Mouse (Mus musculus) forebrain, embryonic 12.5 days (tissue): ENCODE measurements at regions not wholly inside any gene's neighbourhood (a gene's known extent, or its start where the extent isn't known, plus 50 kb on each side); places are given as distances from the start of the nearest gene placed in this dataset.

Experiments used
- ATAC-seq: fragments of 200-750 bp; cut with Nextera tagmentation; 2 replicates; pipeline ENCODE4 v1.8.0; 2017; ENCODE audit warnings: moderate TSS enrichment; ENCODE audit not compliant: low FRiP score
- H3K27ac ChIP-seq: fragments of 300-500 bp; sonication (generic); 2 replicates; pipeline ENCODE4 v1.5.1; 2016; ENCODE audit warnings: mild to moderate bottlenecking
- H3K27me3 ChIP-seq: fragments of 300-500 bp; sonication (generic); 2 replicates; pipeline ENCODE4 v1.6.1; 2016; ENCODE audit warnings: mild to moderate bottlenecking
- H3K36me3 ChIP-seq: fragments of 300-500 bp; sonication (generic); replicated peaks from 2 replicates; pipeline ENCODE4 v1.6.1; 2016; ENCODE audit warnings: mild to moderate bottlenecking
- H3K4me1 ChIP-seq: fragments of 300-500 bp; sonication (generic); 2 replicates; pipeline ENCODE4 v1.6.1; 2016
- H3K4me2 ChIP-seq: fragments of 300-500 bp; sonication (generic); 2 replicates; pipeline ENCODE4 v1.6.1; 2016; ENCODE audit warnings: mild to moderate bottlenecking, moderate library complexity
- H3K4me3 ChIP-seq: fragments of 300-500 bp; sonication (generic); replicated peaks from 2 replicates; pipeline ENCODE4 v1.5.1; 2016; ENCODE audit warnings: mild to moderate bottlenecking
- H3K9ac ChIP-seq: fragments of 300-500 bp; sonication (generic); 2 replicates; pipeline ENCODE4 v1.6.1; 2016; ENCODE audit warnings: mild to moderate bottlenecking
- H3K9me3 ChIP-seq: fragments of 300-500 bp; sonication (generic); 2 replicates; pipeline ENCODE4 v1.6.1; 2016
- WGBS: fragments of 180-500 bp; shearing (Covaris S2); methylation state at CpG from one replicate; pipeline ENCODE4 v1.1.7; 2016; 5-methylcytosine and 5-hydroxymethylcytosine counted together

DNA sequence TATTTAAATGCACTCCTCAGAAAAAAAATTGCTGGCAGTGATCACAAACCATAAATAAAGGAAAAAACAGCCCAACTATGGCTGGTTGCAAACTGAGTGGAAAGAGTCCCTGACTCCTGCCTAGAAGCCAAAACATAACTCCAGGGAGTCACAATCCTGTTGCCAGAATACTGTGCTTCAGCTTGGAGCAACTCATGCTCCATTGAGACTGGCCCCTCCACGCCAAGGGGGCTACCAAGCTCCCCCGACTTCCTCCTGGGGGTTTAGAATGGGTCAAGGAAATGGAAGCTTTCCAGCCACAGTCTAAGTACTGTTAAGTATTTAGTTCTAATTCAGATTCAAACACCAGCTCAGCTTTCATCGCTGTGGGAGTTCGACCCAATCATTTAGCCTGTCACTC, 374.8 kb downstream of the Mllt3 start:
- Histone ChIP-seq H3K36me3 (no peaks in the 10 kb centered on the region), H3K4me1 (peaks cover 16% of the 10 kb centered on the region), H3K27ac (no peak overlapping the region), H3K9ac (no peak overlapping the region), H3K27me3 (no peaks in the 10 kb centered on the region), H3K9me3 (no peaks in the 10 kb centered on the region), H3K4me2 (no peak overlapping the region), H3K4me3 (no peak overlapping the region)
- 33% methylated on average over 4 of the region's 4 CpGs for WGBS
- no peak for ATAC-seq

DNA sequence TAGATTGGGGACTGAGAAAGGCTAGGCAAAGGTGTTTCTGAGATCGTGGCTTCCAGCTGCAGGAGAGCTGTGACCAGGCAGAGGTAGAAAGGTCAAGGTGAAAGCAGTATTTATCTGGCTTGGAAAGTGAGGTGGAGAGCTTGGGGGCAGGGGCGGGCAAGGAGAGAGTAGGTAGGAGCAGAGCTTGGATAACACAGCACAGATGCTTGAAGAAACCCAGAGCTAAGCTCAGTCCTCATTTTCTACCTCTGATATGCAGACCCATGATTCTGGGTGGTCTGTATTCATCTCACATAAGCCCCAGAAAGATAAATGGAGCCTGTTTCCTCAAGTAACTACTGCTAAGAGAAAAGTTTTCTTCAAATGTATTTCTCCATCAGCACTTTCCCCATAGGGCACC, 375.3 kb downstream of the Mllt3 start:
- no peak overlapping the region for H3K27ac ChIP-seq
- ATAC-seq = no peak
- H3K9ac ChIP-seq = no peak overlapping the region
- no peaks in the 10 kb centered on the region for H3K9me3 ChIP-seq
- no peaks in the 10 kb centered on the region for H3K36me3 ChIP-seq
- H3K4me3 ChIP-seq = no peak overlapping the region
- H3K27me3 ChIP-seq = no peaks in the 10 kb centered on the region
- H3K4me1 ChIP-seq = peaks cover 16% of the 10 kb centered on the region
- 54% methylated on average over 2 of the region's 2 CpGs for WGBS
- no peak overlapping the region for H3K4me2 ChIP-seq

DNA sequence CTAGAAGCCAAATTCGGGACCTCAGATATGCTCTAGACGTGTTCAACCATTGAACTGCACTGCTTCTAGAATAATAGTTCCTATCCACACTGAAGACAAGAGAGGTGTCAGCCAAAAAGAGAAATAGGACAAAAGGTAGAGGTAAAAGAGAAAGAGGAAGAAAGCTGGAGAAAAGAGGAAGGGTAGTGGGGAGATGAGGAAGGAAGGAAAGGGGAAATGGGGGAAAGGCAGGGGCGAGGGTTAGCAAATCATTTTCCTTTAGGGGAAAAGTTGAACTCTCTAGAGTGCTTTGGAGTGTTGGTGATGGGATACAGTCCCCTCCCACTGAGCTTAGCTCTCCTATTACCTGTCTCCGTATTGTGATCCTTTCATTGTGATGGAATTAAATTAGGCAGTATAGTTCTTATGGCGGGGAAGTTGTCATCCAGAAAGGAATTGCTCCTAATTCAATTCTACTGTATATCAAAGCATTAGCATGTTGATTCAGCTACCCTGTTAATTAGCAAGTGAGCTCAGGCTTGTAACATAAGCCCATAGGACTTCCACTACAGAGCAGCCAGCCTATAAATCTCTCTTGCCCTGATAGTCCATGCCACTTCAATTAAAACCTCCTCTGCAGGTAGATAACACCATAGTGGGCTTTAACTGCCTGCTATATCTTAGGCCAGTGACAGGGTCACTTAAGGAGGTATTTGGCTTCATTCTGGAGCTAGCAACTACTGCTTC, 379.6 kb downstream of the Mllt3 start:
- no peak overlapping the region for H3K27ac ChIP-seq
- H3K4me3 ChIP-seq = no peak overlapping the region
- H3K36me3 ChIP-seq = no peaks in the 10 kb centered on the region
- WGBS = 50% methylated on average over 5 of the region's 5 CpGs
- H3K4me2 ChIP-seq = no peak overlapping the region
- no peak for ATAC-seq
- H3K4me1 ChIP-seq = peaks cover 42% of the 10 kb centered on the region
- H3K9ac ChIP-seq = no peak overlapping the region
- H3K27me3 ChIP-seq = no peaks in the 10 kb centered on the region
- no peaks in the 10 kb centered on the region for H3K9me3 ChIP-seq

DNA sequence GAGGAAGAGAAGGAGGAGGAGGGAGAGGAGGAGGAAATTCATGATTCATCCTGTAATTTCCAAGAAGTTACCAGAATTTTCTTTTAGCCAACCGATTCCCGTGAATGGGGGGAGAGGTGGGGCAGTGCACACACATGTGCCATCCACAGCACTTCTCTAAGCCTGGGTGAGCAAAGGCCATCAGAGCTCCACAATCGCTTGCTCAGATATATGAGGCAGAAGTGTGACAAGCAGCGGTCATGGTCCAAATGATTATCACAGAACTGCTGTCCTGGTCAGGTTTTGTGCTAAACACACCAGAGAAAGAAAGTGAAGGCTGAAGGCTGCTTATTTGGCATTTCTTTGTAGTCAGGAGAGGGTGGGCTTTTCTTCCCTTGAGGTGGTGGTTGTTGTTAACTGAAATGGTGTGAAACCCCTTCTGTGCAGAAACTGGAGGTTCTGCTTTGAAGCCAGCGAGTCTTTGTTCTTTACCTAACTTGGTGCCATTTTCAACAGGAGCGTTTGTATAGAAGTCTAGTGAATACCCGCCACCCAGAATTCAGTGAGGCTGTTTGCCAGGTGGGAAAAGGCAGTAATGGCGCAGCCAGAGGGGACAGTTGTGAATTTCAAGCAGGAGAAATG, 380.7 kb downstream of the Mllt3 start:
- Histone ChIP-seq H3K9ac (no peak overlapping the region), H3K9me3 (no peaks in the 10 kb centered on the region), H3K36me3 (no peaks in the 10 kb centered on the region), H3K4me3 (no peak overlapping the region), H3K27me3 (no peaks in the 10 kb centered on the region), H3K27ac (peak overlapping the region; percentile 26; the same call in 1 of the 2 replicates), H3K4me1 (peaks cover 41% of the 10 kb centered on the region), H3K4me2 (no peak overlapping the region)
- 59% methylated on average over 8 of the region's 8 CpGs for WGBS
- no peak for ATAC-seq

- Histone ChIP-seq H3K9me3 (no peaks in the 10 kb centered on the region), H3K36me3 (no peaks in the 10 kb centered on the region), H3K4me1 (peaks cover 45% of the 10 kb centered on the region), H3K4me3 (no peak overlapping the region), H3K9ac (no peak overlapping the region), H3K4me2 (no peak overlapping the region), H3K27ac (peak overlapping the region; percentile 70), H3K27me3 (peaks cover 5% of the 10 kb centered on the region; the same call in 1 of the 2 replicates)
- WGBS = 25% methylated on average over 3 of the region's 3 CpGs
- no peak for ATAC-seq
Measured at GRCm38 (mm10) chr4:87651275-87651674, 381.9 kb downstream of the Mllt3 start.

DNA sequence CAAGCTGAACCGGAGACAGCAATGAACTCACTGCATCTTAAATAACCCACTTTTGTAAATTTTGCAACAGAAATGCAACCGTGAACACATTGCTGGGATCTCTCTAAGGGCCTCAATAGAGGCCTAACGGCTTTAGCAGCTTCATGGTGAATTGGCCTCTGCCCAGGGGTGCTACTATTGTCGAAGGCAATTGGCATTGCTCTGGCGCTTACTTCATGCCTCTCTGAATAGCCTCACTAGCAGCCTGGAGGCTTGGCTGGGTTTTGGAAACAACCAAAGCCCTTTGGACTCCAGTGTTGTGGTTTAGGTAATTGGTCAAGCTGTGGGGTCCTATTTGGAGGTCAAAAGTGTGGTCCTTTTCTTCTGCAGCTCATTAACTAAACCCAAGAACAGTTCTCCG, 382.3 kb downstream of the Mllt3 start:
- no peak for ATAC-seq

DNA sequence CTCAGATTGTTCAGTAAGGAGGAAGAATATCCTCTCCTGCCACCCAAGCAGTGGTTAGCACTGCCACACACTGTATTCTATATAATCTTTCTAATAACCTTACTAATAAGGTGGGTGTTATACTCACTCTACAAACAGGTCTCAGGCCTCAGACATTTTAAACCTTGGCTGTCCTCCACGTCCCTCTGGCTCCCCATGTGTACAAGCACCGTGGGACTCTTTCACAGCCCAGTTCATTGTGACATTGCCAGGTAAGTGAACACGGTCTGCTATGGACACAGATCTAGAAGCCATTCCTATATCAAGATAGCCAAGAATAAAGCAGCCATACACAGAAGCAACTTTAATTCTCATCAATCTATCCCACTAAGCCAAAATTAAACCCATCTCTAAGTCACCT, 382.8 kb downstream of the Mllt3 start:
- Histone ChIP-seq H3K9me3 (no peaks in the 10 kb centered on the region), H3K36me3 (no peaks in the 10 kb centered on the region), H3K4me1 (peaks cover 45% of the 10 kb centered on the region), H3K9ac (no peak overlapping the region), H3K27me3 (peaks cover 5% of the 10 kb centered on the region; the same call in 1 of the 2 replicates), H3K4me2 (no peak overlapping the region), H3K27ac (peak overlapping the region; percentile 70), H3K4me3 (no peak overlapping the region)
- WGBS = 22% methylated on average over 3 of the region's 3 CpGs
- no peak for ATAC-seq

More for the DNA sequence above, 382.3 kb downstream of the Mllt3 start:
- Histone ChIP-seq H3K27ac (peak overlapping the region; percentile 70), H3K9ac (no peak overlapping the region), H3K4me3 (no peak overlapping the region), H3K4me2 (no peak overlapping the region), H3K9me3 (no peaks in the 10 kb centered on the region), H3K4me1 (peaks cover 45% of the 10 kb centered on the region), H3K36me3 (no peaks in the 10 kb centered on the region), H3K27me3 (peaks cover 5% of the 10 kb centered on the region; the same call in 1 of the 2 replicates)
- WGBS = 9% methylated on average over 6 of the region's 6 CpGs

- ATAC-seq = peak; percentile 33
- Histone ChIP-seq H3K4me3 (no peak overlapping the region), H3K9ac (no peak overlapping the region; the same call in 1 of the 2 replicates), H3K9me3 (peaks cover 3% of the 10 kb centered on the region; the same call in 1 of the 2 replicates), H3K27me3 (peaks cover 5% of the 10 kb centered on the region; the same call in 1 of the 2 replicates), H3K4me1 (peaks cover 43% of the 10 kb centered on the region), H3K36me3 (no peaks in the 10 kb centered on the region), H3K4me2 (peak overlapping the region; percentile 51), H3K27ac (peak overlapping the region; percentile 77)
Measured at GRCm38 (mm10) chr4:87648919-87649318, 384.2 kb downstream of the Mllt3 start.

DNA sequence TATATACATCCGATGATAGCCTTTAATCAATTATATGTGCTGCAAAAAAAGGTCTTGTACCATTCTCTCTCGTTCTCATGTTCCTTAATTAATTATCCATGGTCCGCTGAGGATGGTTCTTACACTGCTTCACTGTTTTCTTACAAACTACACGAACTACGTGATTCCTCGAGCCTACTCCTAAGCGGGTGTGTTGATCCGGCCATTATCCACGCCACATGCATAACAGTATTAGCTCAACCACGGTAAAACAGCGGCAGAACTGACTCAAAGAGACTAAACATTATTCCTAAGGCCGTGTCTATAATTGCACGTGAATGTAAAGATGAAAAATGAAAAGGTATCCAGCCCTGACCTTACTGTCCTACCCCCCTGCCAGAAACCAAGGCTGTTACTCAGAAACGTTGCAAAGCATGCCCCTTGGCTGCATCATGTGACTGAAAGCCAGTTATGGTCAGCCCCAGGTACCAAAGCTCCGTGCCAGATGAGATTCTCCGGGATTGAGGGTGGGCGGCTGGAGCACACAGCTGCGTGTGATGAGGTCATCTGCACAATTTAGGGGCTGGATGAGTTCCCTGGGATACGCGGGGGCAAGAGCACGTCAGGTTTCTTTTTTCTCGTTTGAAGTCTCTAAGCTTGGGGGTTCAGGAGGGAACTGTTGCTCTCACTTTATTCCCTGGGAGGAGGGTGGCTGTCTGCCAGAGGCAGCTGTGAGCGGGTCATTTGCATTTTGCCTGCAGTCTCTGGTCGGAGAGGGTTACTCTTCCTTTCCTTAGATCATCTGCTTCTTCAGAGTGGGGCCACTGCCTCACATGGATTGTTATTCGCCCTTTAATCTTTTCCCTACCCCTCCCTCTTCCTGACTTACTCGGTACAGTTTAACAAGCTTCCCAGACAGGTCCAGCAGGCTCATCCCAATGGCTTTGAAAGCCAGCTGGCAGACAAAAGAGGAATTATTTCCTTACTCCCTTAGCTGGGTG, 384.9 kb downstream of the Mllt3 start:
- Histone ChIP-seq H3K9ac (peak overlapping the region; percentile 13; the same call in 1 of the 2 replicates), H3K4me2 (peak overlapping the region; percentile 51), H3K4me1 (peaks cover 43% of the 10 kb centered on the region), H3K4me3 (peak overlapping the region; percentile 21), H3K27ac (peak overlapping the region; percentile 77), H3K36me3 (no peaks in the 10 kb centered on the region), H3K27me3 (peaks cover 5% of the 10 kb centered on the region; the same call in 1 of the 2 replicates), H3K9me3 (peaks cover 3% of the 10 kb centered on the region; the same call in 1 of the 2 replicates)
- WGBS = 5% methylated on average over 26 of the region's 26 CpGs
- ATAC-seq = peak; percentile 86

- no peak overlapping the region for H3K4me2 ChIP-seq
- WGBS = 84% methylated on average over 5 of the region's 5 CpGs
- peaks cover 2% of the 10 kb centered on the region; the same call in 1 of the 2 replicates for H3K27me3 ChIP-seq
- no peak for ATAC-seq
- H3K27ac ChIP-seq = no peak overlapping the region
- H3K4me1 ChIP-seq = peaks cover 14% of the 10 kb centered on the region
- H3K9me3 ChIP-seq = peaks cover 3% of the 10 kb centered on the region; the same call in 1 of the 2 replicates
- H3K4me3 ChIP-seq = no peak overlapping the region
- H3K9ac ChIP-seq = no peak overlapping the region
- no peaks in the 10 kb centered on the region for H3K36me3 ChIP-seq
Measured at GRCm38 (mm10) chr4:87642002-87642401, 391.2 kb downstream of the Mllt3 start.

DNA sequence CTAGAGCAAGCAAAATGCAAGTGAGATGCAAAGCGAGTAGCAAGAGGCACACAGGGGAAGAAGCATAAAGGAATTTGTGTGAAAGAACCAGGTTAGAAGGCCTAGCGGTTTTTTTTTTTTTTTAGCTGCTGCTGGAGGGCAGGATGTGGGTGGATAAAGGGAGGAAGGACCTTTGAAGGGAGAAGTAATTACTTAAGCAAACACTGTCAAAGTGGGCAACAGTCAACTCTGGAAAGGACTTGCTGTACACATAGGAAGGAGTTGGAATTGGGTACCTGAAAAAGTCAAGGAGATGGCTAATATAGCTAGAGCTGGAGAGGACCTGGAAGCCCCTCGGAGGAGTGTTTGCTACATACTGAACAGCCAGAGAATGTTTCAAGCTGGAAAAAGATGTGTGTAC, 391.6 kb downstream of the Mllt3 start:
- no peak overlapping the region for H3K4me3 ChIP-seq
- H3K9ac ChIP-seq = no peak overlapping the region
- H3K27me3 ChIP-seq = no peaks in the 10 kb centered on the region
- no peaks in the 10 kb centered on the region for H3K36me3 ChIP-seq
- H3K4me1 ChIP-seq = peaks cover 18% of the 10 kb centered on the region
- no peak overlapping the region for H3K4me2 ChIP-seq
- peaks cover 3% of the 10 kb centered on the region; the same call in 1 of the 2 replicates for H3K9me3 ChIP-seq
- no peak overlapping the region for H3K27ac ChIP-seq
- 83% methylated on average over 3 of the region's 3 CpGs for WGBS
- ATAC-seq = no peak

DNA sequence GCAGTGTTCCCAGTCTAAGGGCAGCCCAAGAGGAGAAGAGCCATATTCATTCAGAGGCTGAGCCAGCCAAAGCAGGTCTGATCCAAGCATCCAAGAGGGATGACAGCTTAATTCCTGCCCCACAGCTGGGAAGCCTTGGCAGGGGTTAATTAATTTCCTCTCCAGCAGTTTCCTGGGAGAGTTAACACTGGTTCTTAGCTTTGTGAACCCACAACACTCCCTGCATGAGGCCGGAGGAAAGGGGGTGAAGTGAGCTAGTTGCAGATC, 394.9 kb downstream of the Mllt3 start:
- peaks cover 23% of the 10 kb centered on the region for H3K4me1 ChIP-seq
- H3K4me3 ChIP-seq = no peak overlapping the region
- 0 out of 2 replicates have a peak overlapping the region, but pooled peaks have one; percentile 27 for H3K27ac ChIP-seq
- 0 out of 2 replicates have a peak, but pooled peaks have one; percentile 58 for ATAC-seq
- 5% methylated on average over 1 of the region's 1 CpGs for WGBS
- no peak overlapping the region for H3K9ac ChIP-seq
- no peaks in the 10 kb centered on the region for H3K36me3 ChIP-seq
- H3K4me2 ChIP-seq = no peak overlapping the region
- H3K27me3 ChIP-seq = no peaks in the 10 kb centered on the region
- no peaks in the 10 kb centered on the region for H3K9me3 ChIP-seq
